Mouse (Mus musculus): Measurements from ENCODE around the gene Taar7b. TPM values are rescaled to one million over a fixed set of nuclear protein-coding genes. Genes with fewer than 3 reads are reported as not detected.

Taar7b gene
- total RNA-seq, 4 experiments from 2014 or later: not detected

Other genes starting within 250 kb of the Taar7b start
- 100 to 1,000 TPM; 143 to 253 (median 212) TPM for gene Rps12, start 212.7 kb upstream of the Taar7b start, total RNA-seq (2022)
- gene Slc18b1, start 203.0 kb upstream of the Taar7b start, total RNA-seq (2022): 10 to 100 TPM in 1 of 4 experiments, 1 to 10 TPM in 3; 6.2 to 10.7 (median 7.9) TPM
- gene Vnn3, start 148.5 kb upstream of the Taar7b start, total RNA-seq (2022): under 1 TPM in 3 of 4 experiments, not detected in 1; 0.12 to 0.34 (median 0.16) TPM
- under 1 TPM; 0.25 to 0.72 (median 0.35) TPM for gene Vnn1, start 105.3 kb upstream of the Taar7b start, total RNA-seq (2022)
- gene Taar1, start 79.6 kb upstream of the Taar7b start, total RNA-seq (2022): not detected
- gene Taar2, start 61.4 kb upstream of the Taar7b start, total RNA-seq (2022): not detected
- not detected for gene Taar3, start 50.4 kb upstream of the Taar7b start, total RNA-seq (2022)
- gene Taar4, start 39.4 kb upstream of the Taar7b start, total RNA-seq (2022): not detected
- not detected for gene Taar5, start 29.2 kb upstream of the Taar7b start, total RNA-seq (2022)
- not detected for gene Taar6, start 14.3 kb upstream of the Taar7b start, total RNA-seq (2022)
- gene Taar7a, start 6.5 kb upstream of the Taar7b start, total RNA-seq (2022): not detected
- gene Taar7d, start 27.3 kb downstream of the Taar7b start, total RNA-seq (2022): not detected
- gene Taar7e, start 37.7 kb downstream of the Taar7b start, total RNA-seq (2022): not detected
- not detected for gene Taar7f, start 49.6 kb downstream of the Taar7b start, total RNA-seq (2022)
- gene Taar8a, start 76.6 kb downstream of the Taar7b start, total RNA-seq (2022): not detected
- gene Taar8b, start 92.4 kb downstream of the Taar7b start, total RNA-seq (2022): not detected
- not detected for gene Taar8c, start 102.0 kb downstream of the Taar7b start, total RNA-seq (2022)
- not detected for gene Taar9, start 109.6 kb downstream of the Taar7b start, total RNA-seq (2022)
- gene Stx7, start 149.4 kb downstream of the Taar7b start, total RNA-seq (2022): 10 to 100 TPM; 41.3 to 54.2 (median 48.0) TPM
- under 1 TPM in 3 of 4 experiments, not detected in 1; 0.16 to 0.24 (median 0.19) TPM for gene Moxd1, start 223.6 kb downstream of the Taar7b start, total RNA-seq (2022)

Data from heart, adult 8-10 months (tissue).